Mouse (Mus musculus) G1E (cell line): ENCODE data around the gene Ms4a6c.

Experiments
- CTCF ChIP-seq: IDR thresholded peaks from 2 replicates; pipeline ENCODE4 v1.5.1; 2012; ENCODE audit warnings: low read depth, low read length, inconsistent platforms, mixed read lengths
- GATA1 ChIP-seq: IDR thresholded peaks from 2 replicates; pipeline ENCODE4 v1.6.1; 2012; ENCODE audit warnings: borderline replicate concordance, low read length, inconsistent platforms, mixed read lengths
- POLR2AphosphoS5 ChIP-seq: IDR thresholded peaks from 2 replicates; pipeline ENCODE4 v1.6.1; 2012; ENCODE audit warnings: low read depth, low read length, inconsistent platforms; ENCODE audit not compliant: insufficient replicate concordance
- TAL1 ChIP-seq: conservative IDR thresholded peaks from 2 replicates; pipeline ENCODE4 v1.6.1; 2012; ENCODE audit warnings: low read depth, low read length, inconsistent platforms, mixed read lengths

- TF ChIP-seq CTCF = no peak
- TF ChIP-seq TAL1 = no peak
- no peak for TF ChIP-seq GATA1
- TF ChIP-seq POLR2AphosphoS5 = no peak
Measured at GRCm38 (mm10) chr19:11479714-11480113, 10.5 kb downstream of the Ms4a6c start.
